Mouse (Mus musculus) erythroblast, embryonic 14.5 days (primary cell): ENCODE data around the gene Ddah2.

Experiments
- GATA1 ChIP-seq: IDR thresholded peaks from 2 replicates; pipeline ENCODE4 v1.6.1; 2012; ENCODE audit warnings: low read length, inconsistent platforms, mixed read lengths
- TAL1 ChIP-seq: IDR thresholded peaks from 3 replicates; pipeline ENCODE4 v1.6.1; 2012; ENCODE audit warnings: low read length, inconsistent platforms, mixed read lengths

GRCm38 (mm10) chr17:35058911-35059892 lies at the start of gene Ddah2:
- TF ChIP-seq GATA1 (no peak), TAL1 (no peak)
